Mouse (Mus musculus): Measurements from ENCODE around the gene Id1.

The Id1 gene

GRCm38 (mm10) chr2:152782656-152783055 lies 46.6 kb downstream of the Id1 start:
- DNase-seq (ENCODE audit: low spot score in 2 of 2): no peak

- DNase-seq (ENCODE audit: low spot score in 2 of 2): no peak
Observed at GRCm38 (mm10) chr2:152783241-152783640, 47.2 kb downstream of the Id1 start.

GRCm38 (mm10) chr2:152784640-152785039 lies 48.6 kb downstream of the Id1 start:
- DNase-seq (ENCODE audit: low spot score in 2 of 2): no peak

DNA sequence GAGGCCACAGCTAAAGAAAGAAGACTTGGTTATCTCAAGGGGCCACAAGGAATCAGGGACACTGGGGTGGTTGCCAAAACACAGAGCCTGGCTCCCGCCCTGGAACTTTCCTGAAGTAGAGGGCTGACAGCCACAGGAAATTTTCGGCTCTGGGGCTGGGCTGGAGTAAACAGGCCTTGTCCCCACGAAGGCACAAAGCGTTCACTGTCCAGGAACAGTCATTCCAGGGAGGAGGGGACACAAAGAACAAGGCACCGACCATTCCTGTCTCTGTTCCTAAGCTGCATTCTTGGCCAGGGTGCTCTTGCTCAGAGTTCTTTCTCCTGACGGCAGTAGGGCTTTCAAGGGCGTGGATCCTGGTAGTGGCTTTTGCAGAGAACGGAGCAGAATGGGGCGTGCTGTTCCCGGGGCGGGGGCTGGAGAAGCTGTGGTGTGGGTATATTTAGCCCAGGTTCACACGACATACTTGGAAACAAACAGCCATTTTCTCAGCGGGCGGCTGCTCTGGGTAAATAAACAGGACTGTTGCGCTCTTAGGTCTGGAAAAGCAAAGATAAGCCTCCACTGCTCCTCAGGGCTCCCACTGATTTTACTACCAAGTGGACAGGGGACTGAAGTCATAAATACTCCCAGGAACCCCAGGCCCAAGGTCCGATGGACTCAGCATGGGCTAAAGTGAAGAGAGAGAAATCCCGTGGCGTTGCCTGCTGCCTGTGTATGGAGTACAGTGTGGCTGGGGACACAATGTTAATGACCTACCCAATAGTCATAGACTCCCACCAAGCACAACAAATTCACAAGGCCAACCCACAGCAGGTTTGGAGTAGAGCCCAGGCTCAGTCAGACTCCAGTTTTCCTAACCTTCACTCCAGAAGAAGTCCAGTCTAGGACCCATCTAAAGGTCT lies 49.6 kb downstream of the Id1 start:
- DNase-seq (ENCODE audit: low spot score in 2 of 2): peak; percentile 78 to 84
